Mouse (Mus musculus) small intestine, adult 2 months (tissue): Measurements from ENCODE around the gene Kif1bp.
A peak's percentile ranks its signal among the peaks of the same experiment; 100 is the strongest.

Experiments used
- CTCF ChIP-seq: fragments of 200-500 bp; IDR thresholded peaks from 2 replicates; pipeline ENCODE4 v1.5.1; 2012; ENCODE audit warnings: low read depth, mild to moderate bottlenecking, control low read depth, inconsistent platforms, low read length, moderate library complexity, mixed read lengths; ENCODE audit not compliant: insufficient replicate concordance, insufficient read length; ENCODE audit errors: extremely low read depth
- POLR2A ChIP-seq: fragments of 200-500 bp; IDR thresholded peaks from 2 replicates; pipeline ENCODE4 v1.6.1; 2012; ENCODE audit warnings: low read depth, mild to moderate bottlenecking, control low read depth, inconsistent platforms, low read length, moderate library complexity

DNA sequence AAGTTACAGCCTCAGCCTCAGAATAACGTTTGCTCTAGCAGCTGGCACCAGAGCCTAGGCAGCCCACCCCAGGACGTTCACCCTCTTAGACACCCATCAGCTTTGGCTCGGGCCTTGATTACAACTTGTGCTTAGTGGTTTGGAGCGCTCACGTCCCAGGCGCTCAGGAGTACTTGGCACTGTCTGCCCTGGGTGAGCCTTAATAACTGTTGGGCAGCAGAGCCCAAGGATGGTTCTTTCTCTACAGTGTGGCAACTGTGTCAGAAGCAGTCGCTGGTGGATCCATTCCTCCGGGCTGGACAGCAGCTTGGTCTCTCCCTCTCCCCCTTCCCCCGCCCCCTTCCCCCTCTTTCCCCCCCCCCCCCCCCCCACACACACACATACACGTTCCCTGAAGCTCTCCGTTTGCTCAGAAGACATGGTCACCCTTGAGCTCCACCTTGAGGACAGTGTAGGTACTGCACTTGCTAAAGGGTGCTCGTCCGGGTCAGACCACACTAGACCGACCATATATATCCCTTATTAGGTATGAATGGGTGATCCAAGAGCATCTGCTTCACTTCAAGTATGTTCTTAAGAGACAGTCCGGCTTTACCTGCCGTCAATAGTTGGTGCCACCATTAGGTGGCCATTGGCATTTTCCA is 28.6 kb downstream of the Kif1bp start:
- peak; percentile 67; the same call in 1 of the 2 replicates for TF ChIP-seq CTCF
- TF ChIP-seq POLR2A = no peak
